Mouse (Mus musculus) induced T-regulatory cell, adult 2 months (primary cell): ENCODE data around the gene Tpra1.
A peak's percentile ranks its signal among the peaks of the same experiment; 100 is the strongest.

Source experiments
- DNase-seq: peaks from one replicate; pipeline ENCODE4 v3.0.0-alpha.2; 2012; ENCODE audit warnings: low read depth

The Tpra1 gene

DNA sequence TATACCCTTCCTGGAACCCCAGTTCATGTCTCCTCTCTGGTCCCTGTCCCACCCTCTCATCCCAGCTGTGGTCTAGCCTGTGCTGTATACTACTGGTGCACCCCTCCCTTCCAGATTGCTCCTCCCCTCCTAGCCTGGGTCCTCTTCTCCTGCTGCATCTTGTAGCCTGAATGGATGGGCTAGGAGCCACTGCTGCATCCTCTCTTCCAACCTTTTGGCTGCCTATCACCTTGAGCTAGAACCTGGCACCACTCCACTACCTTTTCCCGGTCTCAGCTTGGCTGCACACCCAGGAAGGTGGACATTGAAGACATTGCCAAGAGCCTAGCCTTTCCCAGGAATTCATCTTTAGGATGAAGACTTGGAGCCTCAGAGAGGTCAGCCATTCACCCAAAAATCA is 26.0 kb downstream of the Tpra1 start:
- no peak for DNase-seq

DNA sequence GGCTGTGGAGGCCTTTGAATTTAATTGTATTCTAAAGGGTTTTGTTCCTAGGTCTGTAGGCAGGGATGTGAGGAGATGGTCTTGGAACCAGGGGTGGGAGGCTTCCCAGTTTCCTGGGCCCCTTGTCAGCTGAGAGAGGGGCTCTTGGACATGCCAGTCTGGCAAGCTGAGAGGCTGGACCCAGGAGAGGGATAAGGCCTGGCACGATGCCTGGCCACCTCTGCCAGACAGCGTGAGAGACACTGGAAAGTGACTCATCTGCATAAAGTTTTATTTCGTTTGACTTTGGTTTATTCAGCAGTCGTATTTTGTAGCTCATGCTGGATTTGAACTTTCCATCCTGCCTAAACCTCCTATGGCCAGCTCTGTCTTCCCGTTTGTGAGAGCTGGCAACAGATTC is 26.5 kb downstream of the Tpra1 start:
- DNase-seq = no peak

GRCm38 (mm10) chr6:88929451-88929850 is 27.4 kb downstream of the Tpra1 start:
- no peak for DNase-seq

DNA sequence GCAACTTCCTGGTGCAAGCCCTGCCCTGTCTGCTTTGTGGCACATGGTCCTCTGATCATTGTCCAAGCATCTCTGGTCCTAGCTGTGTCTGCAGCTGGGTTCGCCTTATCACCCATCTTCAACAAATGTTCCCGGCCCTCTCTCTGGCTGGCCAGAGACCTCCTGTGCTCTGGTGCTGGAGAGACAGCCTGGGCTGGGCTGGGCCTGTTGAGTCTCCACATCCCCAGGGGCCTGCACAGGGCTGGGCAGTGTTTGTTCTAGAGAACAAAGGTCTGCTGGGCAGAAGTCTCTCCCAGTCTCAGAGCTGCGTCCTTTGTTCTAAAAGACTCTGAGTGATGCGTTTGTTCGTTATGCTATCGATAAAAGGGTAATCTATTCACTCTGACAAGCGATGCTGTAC is 28.0 kb downstream of the Tpra1 start:
- no peak for DNase-seq

DNA sequence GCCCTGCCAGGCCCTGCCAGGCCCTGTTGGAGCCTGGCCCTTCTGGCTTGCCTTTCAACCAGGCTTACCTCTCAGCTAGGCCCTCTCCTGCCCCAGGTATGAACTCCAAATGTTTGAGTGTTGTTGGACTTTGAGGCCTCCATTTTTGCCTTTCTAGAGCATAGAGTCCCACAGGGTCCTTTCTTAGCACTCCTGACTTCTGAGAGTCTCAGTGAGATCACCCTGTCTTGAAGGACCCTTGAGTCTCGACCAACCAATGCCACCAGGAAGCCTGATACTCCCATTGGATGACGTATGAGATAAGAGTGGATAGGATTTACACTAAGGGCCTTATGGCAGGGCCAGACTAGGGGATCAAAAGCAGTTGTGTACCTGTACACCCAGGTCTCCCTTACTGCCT is 29.4 kb downstream of the Tpra1 start:
- DNase-seq = no peak

GRCm38 (mm10) chr6:88934132-88934531 is 32.1 kb downstream of the Tpra1 start:
- DNase-seq = no peak

GRCm38 (mm10) chr6:88934816-88935215 is 32.8 kb downstream of the Tpra1 start:
- no peak for DNase-seq

GRCm38 (mm10) chr6:88935735-88936276 is 33.8 kb downstream of the Tpra1 start:
- peak; percentile 68 for DNase-seq

DNA sequence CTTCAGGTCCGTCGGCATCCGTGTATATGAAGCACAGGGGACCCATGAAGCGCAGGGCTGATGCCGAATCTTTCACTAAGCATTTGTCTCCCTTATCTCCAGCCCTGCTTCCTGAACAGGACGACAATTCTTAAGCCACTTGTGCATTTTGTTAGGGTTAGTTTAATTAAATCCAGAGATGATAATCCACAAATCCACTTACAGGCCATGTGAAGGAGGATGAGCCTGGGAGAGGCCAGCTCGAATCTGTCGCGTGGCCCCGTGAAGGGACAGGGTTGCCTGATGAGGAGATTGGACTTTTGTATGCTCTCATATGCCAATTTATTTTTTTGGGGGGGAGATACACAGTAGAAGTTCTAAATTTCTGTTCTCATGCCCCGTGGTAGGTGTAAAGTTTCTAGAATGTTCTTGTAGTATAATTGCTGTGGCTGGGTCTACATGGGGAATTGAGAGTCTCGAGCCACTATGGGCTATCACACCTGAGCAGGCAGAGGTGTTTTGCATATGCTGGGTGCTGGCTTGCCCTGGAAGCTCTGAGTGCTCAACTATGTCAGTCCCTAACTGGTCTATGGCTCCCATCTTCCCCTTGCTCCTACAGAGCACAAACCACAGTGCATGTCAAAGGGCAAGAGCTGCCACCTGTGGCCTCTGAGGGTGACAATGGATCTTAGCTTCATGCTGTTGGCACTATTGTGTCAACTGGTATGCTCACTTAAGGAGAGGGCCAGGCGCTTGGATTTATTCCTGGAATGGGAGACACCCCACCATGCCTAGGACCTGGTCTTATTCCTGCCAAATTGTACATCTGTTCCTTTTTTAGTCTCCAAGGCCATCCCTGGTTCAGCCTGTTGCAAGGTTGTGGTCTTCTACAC is 34.5 kb downstream of the Tpra1 start:
- no peak for DNase-seq

DNA sequence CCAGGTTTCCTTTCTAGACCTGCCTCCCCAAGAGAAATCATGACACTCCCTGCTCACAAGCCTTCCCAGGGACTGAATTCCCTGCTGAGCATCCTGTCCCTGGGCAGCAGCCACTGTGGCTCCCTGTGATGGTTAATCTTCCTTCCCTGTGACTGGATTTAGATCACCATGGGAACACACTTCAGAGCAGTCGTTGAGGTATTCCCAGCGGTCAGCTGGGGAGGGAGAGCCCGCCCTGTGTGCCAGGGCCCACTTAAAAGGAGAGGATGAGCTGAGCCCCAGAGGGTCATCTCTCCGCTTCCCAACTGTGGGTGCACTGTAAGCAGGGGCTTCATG is 35.1 kb downstream of the Tpra1 start:
- DNase-seq = no peak

DNA sequence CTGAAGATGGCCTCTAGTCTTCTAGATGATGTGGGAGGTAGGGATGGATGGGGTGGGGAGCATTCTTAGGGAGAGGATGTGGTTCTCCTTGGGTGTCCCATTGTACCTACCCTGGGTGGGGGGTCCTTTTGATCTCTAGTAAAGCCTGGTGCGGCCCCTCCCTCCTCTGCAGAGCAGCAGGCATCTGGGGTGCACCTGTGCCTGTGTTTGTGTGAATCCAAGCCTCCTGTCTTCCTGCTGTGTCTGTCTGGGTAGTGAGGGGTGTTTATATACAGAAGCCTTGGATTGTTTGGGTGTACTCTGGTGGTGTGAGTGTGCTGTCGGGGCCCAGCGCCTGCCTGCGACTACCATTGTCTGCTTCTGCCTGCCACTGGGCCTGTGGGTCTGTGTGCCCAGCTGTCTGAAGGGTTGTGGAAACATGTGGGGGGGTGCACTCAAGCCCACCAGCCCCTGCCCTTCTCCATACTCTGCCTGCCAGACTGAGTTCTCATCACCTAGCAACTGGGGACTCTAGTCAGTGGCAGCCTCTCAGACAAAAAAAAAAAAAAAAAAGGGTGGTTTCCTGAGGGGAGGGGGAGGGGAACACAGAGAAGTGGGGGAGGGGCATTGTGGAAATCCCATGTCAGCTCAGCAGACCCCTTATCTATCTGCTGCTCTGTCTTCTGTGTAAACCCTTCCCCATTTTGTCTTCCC is 36.1 kb downstream of the Tpra1 start:
- DNase-seq = peak; percentile 15

DNA sequence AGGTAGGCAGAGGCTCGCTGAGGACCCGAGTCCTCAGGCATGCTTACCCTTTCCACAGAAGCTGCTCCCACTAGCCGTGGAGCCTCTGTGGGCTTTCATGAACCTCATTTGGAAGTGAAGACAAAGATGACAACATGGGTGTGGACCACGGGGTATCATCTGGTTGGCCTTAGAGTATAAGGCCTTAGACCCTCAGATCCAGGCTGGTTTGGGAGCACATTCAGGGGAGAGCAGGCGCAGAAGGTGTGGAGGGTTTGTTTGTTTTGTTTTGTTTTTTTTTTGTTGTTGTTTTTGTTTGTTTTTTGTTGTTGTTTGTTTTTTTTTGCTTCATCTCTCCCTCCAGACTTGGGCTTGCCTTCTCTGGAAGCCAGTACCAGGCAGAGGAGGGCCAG is 36.6 kb downstream of the Tpra1 start:
- no peak for DNase-seq

GRCm38 (mm10) chr6:88939281-88940089 is 37.4 kb downstream of the Tpra1 start:
- peak; percentile 38 for DNase-seq

DNA sequence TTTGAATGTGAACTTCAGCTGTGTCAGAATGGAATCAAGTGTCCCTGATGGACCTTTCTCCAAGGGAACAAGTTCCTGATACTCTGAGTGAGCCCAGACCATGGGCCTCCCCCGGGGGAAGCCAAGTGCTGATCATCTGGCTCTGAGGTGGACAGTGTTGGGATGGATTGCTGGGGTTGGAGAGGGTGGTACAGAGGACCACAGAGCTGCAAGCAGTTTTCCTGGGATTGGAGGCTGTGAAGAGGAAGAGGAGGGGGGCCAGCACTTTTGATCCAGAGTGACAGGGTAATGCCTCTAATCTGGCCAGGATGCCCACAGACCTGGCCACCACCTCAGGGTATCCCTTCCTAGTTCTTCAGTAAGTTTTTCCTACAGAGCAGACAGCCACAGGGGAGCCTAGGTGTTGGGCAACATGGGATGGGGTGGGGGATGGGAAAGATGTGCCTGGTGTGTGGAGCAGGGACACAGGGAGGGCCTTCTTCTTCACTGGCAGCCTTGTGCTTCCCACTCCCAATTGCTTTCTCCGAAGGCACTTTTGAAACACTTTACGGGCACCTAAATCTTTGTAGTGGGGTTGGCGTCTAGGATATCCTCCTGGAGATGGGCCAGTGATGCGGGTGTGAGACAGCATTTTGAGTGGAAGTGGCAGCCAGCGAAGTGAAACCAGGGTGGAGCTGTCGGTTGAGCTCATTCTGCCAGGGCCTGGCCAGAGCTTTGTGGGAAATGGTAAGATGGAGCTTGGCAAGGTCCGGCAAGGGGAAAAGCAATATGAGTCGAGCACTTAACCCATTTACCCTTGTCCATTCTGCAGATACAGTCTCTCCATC is 38.3 kb downstream of the Tpra1 start:
- DNase-seq = no peak

GRCm38 (mm10) chr6:88941628-88942027 is 39.6 kb downstream of the Tpra1 start:
- DNase-seq = no peak

DNA sequence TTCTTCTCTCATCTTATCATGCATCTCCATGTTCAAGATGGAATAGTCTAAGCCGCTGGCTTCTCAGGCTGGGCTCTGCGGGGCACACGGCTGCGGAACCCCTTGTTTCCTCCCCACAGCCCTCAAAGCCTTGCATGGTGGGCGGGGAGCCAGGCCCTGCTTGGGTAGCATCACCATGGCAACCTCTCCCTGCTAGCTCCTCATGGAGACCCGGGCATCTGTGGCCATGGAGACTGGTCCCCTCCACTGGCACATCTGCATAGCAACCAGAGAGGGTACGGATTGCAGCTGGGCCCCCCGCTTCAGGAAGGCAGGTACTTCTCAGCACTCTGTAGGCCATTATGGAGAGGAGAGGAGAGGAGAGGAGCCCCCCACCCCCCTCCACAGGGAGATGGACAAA is 40.5 kb downstream of the Tpra1 start:
- DNase-seq = no peak

DNA sequence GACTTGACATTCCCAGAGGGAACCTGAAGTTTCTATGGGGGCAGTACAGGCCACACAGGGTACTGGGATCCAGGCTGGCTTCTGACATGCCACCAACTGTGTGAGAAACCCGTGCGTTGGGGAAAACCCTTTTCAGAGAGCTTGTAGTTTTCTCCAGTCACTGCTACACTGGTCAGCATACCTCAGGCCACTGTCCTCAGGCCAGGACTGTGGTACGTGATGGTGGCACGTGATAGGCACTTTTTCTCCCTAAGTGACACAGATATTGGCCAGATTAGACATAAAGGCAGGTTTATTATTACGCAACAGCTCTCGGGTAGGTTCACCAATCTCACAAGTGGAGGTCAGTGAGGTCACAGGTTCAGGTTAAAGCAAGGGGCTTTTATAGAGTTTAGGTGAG is 41.6 kb downstream of the Tpra1 start:
- no peak for DNase-seq

DNA sequence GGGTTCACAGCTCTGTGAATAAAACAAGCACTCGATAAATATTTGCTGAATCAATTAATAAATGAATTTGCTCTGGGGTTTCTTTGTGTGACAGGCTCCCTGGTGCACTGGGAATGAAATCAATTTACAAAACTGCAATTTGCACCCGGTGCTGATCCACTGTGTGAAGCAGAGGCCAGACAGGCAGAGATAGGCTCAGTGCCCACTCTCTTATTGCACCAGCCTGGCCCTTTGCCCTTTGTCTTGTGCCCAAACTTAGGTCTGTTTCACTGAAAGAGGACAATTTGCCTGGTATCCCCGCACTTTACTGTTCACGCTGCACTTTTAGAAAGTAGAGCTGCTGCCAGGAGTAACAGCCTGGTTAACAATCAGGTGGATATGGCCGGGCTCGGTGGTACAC is 44.4 kb downstream of the Tpra1 start:
- no peak for DNase-seq

DNA sequence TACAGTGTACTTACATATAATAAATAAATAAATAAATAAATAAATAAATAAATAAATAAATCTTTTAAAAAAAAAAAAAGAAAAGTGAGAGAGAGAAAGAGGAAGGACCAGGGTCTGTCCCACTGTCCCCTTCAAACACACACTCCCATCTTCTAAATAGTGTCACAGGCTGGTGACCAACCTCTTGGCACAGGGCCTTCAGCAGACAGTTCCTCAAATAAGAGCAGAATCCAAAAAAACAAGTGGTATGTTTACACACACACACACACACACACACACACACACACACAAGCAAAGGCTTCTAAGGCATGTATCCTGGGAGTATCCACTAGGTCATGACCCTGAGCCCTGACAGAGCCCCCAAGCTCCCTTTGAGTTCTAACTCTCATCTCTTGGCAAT is 45.7 kb downstream of the Tpra1 start:
- no peak for DNase-seq

DNA sequence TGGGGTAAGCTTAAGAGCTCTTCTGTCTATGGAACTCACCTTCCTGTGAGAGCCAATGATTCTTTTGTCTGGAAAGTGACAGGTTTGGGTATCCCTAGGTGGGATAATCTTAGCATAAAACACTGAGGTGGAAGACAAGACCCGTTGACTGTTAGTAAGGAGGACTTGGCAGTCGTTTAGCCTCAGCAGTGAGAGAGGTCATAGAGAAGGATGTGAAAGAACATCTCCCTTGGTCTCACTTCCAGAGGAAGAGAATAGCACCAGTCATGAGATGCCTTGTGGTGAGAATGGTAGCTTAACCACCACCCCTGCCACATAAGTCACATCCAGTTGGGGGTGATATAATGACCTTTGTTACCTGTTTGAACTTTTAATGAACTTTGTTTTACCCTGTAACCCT is 54.7 kb downstream of the Tpra1 start:
- no peak for DNase-seq

- no peak for DNase-seq
These were observed 55.3 kb downstream of the Tpra1 start for GRCm38 (mm10) chr6:88957313-88957712.

DNA sequence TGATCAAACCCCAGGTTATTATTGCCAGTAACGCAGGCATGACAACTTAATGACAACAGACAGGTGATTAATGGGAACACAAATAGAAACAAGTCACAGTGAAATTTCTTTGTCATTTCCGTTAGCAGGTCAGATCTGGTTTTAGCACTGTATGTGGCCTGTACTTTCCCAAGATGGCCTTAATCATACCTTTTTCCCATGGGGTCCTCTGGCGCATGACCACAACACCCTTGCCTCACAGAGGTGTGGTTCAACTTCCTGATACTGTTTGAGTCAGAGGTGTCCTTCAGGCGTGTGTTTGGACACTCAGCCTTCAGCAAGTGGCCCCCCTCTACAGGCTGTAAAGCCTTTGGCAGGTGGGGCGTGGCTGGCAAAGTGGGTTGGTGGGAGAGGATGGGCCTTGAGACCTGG is 55.8 kb downstream of the Tpra1 start:
- DNase-seq = no peak
